Mouse (Mus musculus): ENCODE data around the gene Hist1h4a. TPM values are rescaled to one million over a fixed set of nuclear protein-coding genes. Genes with fewer than 3 reads are reported as not detected.

Gene Hist1h4a
- polyA plus RNA-seq, 1 experiment from 2014 or later = not detected

Small RNA genes lying within 50 kb of the gene (microRNA-seq; reads per million reads assigned to microRNA genes)
- gene Gm44314 = not detected
- not detected for gene Gm44484

Other genes starting within 250 kb of the Hist1h4a start
- 7.5 and 8.5 TPM in 2 replicates for gene Hist1h4h, start 230.2 kb downstream of the Hist1h4a start, polyA plus RNA-seq (2014; fragmentation: Nextera tagmentation; extraction: Ambion mirVana)
- gene Hist1h2af, start 227.3 kb downstream of the Hist1h4a start, polyA plus RNA-seq (2014; fragmentation: Nextera tagmentation; extraction: Ambion mirVana) = 3.8 and 5.4 TPM in 2 replicates
- gene Hist1h3g, start 225.8 kb downstream of the Hist1h4a start, polyA plus RNA-seq (2014; fragmentation: Nextera tagmentation; extraction: Ambion mirVana) = 3.0 and 4.3 TPM in 2 replicates
- gene Hist1h2bh, start 217.8 kb downstream of the Hist1h4a start, polyA plus RNA-seq (2014; fragmentation: Nextera tagmentation; extraction: Ambion mirVana) = 0.65 and 0.66 TPM in 2 replicates
- gene Hist1h3f, start 217.2 kb downstream of the Hist1h4a start, polyA plus RNA-seq (2014; fragmentation: Nextera tagmentation; extraction: Ambion mirVana) = 0.65 and 0.72 TPM in 2 replicates
- not detected in 2 replicates for gene Hist1h4f, start 209.6 kb downstream of the Hist1h4a start, polyA plus RNA-seq (2014; fragmentation: Nextera tagmentation; extraction: Ambion mirVana)
- gene Hist1h1d, start 208.0 kb downstream of the Hist1h4a start, polyA plus RNA-seq (2014; fragmentation: Nextera tagmentation; extraction: Ambion mirVana) = 0.24 and 0.41 TPM in 2 replicates
- 2.0 TPM in 2 replicates for gene Hist1h3e, start 198.9 kb downstream of the Hist1h4a start, polyA plus RNA-seq (2014; fragmentation: Nextera tagmentation; extraction: Ambion mirVana)
- 34.9 and 49.1 TPM in 2 replicates for gene Hist1h2ae, start 190.0 kb downstream of the Hist1h4a start, polyA plus RNA-seq (2014; fragmentation: Nextera tagmentation; extraction: Ambion mirVana)
- gene Hist1h2bg, start 189.8 kb downstream of the Hist1h4a start, polyA plus RNA-seq (2014; fragmentation: Nextera tagmentation; extraction: Ambion mirVana) = 3.7 and 6.2 TPM in 2 replicates
- gene Hist1h2bf, start 187.0 kb downstream of the Hist1h4a start, polyA plus RNA-seq (2014; fragmentation: Nextera tagmentation; extraction: Ambion mirVana) = 0.61 and 3.7 TPM in 2 replicates
- 0.44 and 0.53 TPM in 2 replicates for gene Hist1h2ad, start 186.8 kb downstream of the Hist1h4a start, polyA plus RNA-seq (2014; fragmentation: Nextera tagmentation; extraction: Ambion mirVana)
- 2.2 and 3.7 TPM in 2 replicates for gene Hist1h3d, start 185.5 kb downstream of the Hist1h4a start, polyA plus RNA-seq (2014; fragmentation: Nextera tagmentation; extraction: Ambion mirVana)
- 38.6 and 49.0 TPM in 2 replicates for gene Hist1h4d, start 179.6 kb downstream of the Hist1h4a start, polyA plus RNA-seq (2014; fragmentation: Nextera tagmentation; extraction: Ambion mirVana)
- 1.3 and 1.8 TPM in 2 replicates for gene Hist1h2be, start 140.1 kb downstream of the Hist1h4a start, polyA plus RNA-seq (2014; fragmentation: Nextera tagmentation; extraction: Ambion mirVana)
- gene Hist1h1e, start 138.7 kb downstream of the Hist1h4a start, polyA plus RNA-seq (2014; fragmentation: Nextera tagmentation; extraction: Ambion mirVana) = 8.7 and 10.0 TPM in 2 replicates
- 0.46 and 0.65 TPM in 2 replicates for gene Hist1h2ac, start 77.3 kb downstream of the Hist1h4a start, polyA plus RNA-seq (2014; fragmentation: Nextera tagmentation; extraction: Ambion mirVana)
- 51.9 and 57.5 TPM in 2 replicates for gene Hist1h2bc, start 77.0 kb downstream of the Hist1h4a start, polyA plus RNA-seq (2014; fragmentation: Nextera tagmentation; extraction: Ambion mirVana)
- gene Hist1h1t, start 65.4 kb downstream of the Hist1h4a start, polyA plus RNA-seq (2014; fragmentation: Nextera tagmentation; extraction: Ambion mirVana) = 0.30 TPM in 1 of 2 replicates, not detected in the other
- 2.2 and 3.2 TPM in 2 replicates for gene Hist1h4c, start 62.8 kb downstream of the Hist1h4a start, polyA plus RNA-seq (2014; fragmentation: Nextera tagmentation; extraction: Ambion mirVana)
- gene Hfe, start 50.4 kb downstream of the Hist1h4a start, polyA plus RNA-seq (2014; fragmentation: Nextera tagmentation; extraction: Ambion mirVana) = 13.0 and 15.1 TPM in 2 replicates
- 36.9 and 43.9 TPM in 2 replicates for gene Hist1h1c, start 22.4 kb downstream of the Hist1h4a start, polyA plus RNA-seq (2014; fragmentation: Nextera tagmentation; extraction: Ambion mirVana)
- 2.5 and 2.7 TPM in 2 replicates for gene Hist1h3c, start 15.6 kb downstream of the Hist1h4a start, polyA plus RNA-seq (2014; fragmentation: Nextera tagmentation; extraction: Ambion mirVana)
- 1.7 and 2.3 TPM in 2 replicates for gene Hist1h2bb, start 14.5 kb downstream of the Hist1h4a start, polyA plus RNA-seq (2014; fragmentation: Nextera tagmentation; extraction: Ambion mirVana)
- 14.5 and 14.6 TPM in 2 replicates for gene Hist1h2ab, start 10.1 kb downstream of the Hist1h4a start, polyA plus RNA-seq (2014; fragmentation: Nextera tagmentation; extraction: Ambion mirVana)
- gene Hist1h3b, start 9.0 kb downstream of the Hist1h4a start, polyA plus RNA-seq (2014; fragmentation: Nextera tagmentation; extraction: Ambion mirVana) = 4.6 and 6.7 TPM in 2 replicates
- gene Hist1h4b, start 4.2 kb downstream of the Hist1h4a start, polyA plus RNA-seq (2014; fragmentation: Nextera tagmentation; extraction: Ambion mirVana) = 0.63 TPM in 1 of 2 replicates, not detected in the other
- 2.6 and 3.0 TPM in 2 replicates for gene Hist1h3a, start 1.2 kb upstream of the Hist1h4a start, polyA plus RNA-seq (2014; fragmentation: Nextera tagmentation; extraction: Ambion mirVana)
- gene Hist1h1a, start 2.4 kb upstream of the Hist1h4a start, polyA plus RNA-seq (2014; fragmentation: Nextera tagmentation; extraction: Ambion mirVana) = 1.6 and 2.7 TPM in 2 replicates
- not detected in 2 replicates for gene Trim38, start 8.7 kb upstream of the Hist1h4a start, polyA plus RNA-seq (2014; fragmentation: Nextera tagmentation; extraction: Ambion mirVana)
- not detected in 2 replicates for gene Slc17a2, start 45.8 kb upstream of the Hist1h4a start, polyA plus RNA-seq (2014; fragmentation: Nextera tagmentation; extraction: Ambion mirVana)
- not detected in 2 replicates for gene Slc17a3, start 78.2 kb upstream of the Hist1h4a start, polyA plus RNA-seq (2014; fragmentation: Nextera tagmentation; extraction: Ambion mirVana)
- not detected in 2 replicates for gene Slc17a1, start 106.5 kb upstream of the Hist1h4a start, polyA plus RNA-seq (2014; fragmentation: Nextera tagmentation; extraction: Ambion mirVana)
- not detected in 2 replicates for gene Slc17a4, start 153.8 kb upstream of the Hist1h4a start, polyA plus RNA-seq (2014; fragmentation: Nextera tagmentation; extraction: Ambion mirVana)
- gene Hist1h2ba, start 172.9 kb upstream of the Hist1h4a start, polyA plus RNA-seq (2014; fragmentation: Nextera tagmentation; extraction: Ambion mirVana) = not detected in 2 replicates
- gene Hist1h2aa, start 173.2 kb upstream of the Hist1h4a start, polyA plus RNA-seq (2014; fragmentation: Nextera tagmentation; extraction: Ambion mirVana) = not detected in 2 replicates
- not detected in 2 replicates for gene Scgn, start 230.0 kb upstream of the Hist1h4a start, polyA plus RNA-seq (2014; fragmentation: Nextera tagmentation; extraction: Ambion mirVana)

All from heart, embryonic 14.5 days (tissue).